12 mouse cellular contexts compared by ENCODE assay signal in the genomic region with DNA sequence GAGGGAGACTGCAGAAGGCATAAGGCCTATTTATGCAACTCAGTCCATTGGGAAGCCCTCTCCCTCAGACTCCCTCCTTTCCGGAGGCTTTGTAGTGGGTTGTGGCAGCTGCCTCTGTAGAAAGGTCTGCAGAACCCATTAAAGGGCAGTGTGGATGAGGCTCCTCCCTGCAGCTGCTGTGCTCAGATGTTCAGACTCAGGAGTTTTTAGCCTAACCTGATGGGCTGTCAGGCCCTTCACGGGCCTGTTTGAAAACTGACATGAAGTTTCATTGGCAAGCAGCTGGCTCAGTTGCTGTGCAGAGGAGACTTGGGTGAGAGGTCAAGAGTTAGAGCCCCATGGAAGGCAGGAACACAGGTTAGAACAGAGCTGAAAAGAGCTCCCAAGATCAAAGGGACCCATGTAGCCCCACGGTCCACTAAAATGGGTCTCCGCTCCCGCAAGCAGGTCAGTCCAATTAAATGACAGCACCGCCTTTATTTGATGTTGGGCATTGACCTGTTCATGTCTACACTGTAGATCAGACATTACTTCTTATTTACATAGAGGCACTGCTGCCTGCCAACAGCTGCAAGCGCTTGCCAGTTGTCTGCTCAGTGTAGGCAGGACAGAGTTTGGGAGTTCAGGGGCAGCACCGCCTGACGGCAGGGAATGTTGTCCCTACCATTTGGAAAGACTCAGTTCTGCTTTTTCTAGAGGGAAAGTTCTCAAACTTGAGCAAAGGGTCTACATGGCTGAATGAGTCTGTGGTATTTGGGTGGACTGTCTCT. TPM values are rescaled to one million over a fixed set of nuclear protein-coding genes. Genes with fewer than 3 reads are reported as not detected.
DNase-seq lines count a peak whose midpoint lies in the region; ATAC-seq and TF ChIP-seq lines count a peak whose summit lies in the region.
"Had no signal": no experiment of that assay in that cellular context is flagged by ENCODE, and none has a peak within 500 bp of the region (broad histone marks: within the 10 kb centered on the region; RNA-seq: fewer than 3 reads in every experiment).

No protein-coding gene starts in this region.

- no peaks in the 10 kb centered on the region for H3K36me3 ChIP-seq in lung, embryonic 15.5 days
- no peaks in the 10 kb centered on the region for H3K36me3 ChIP-seq in limb, embryonic 11.5 days (ENCODE audit: control insufficient read depth, insufficient read depth, low read length)
- H3K36me3 ChIP-seq: forebrain, embryonic 12.5 days had no signal

- H3K27me3 ChIP-seq in lung, embryonic 15.5 days, result no peaks in the 10 kb centered on the region
- no peaks in the 10 kb centered on the region for H3K27me3 ChIP-seq in limb, embryonic 11.5 days (ENCODE audit: control insufficient read depth, insufficient read depth, low read length)
- H3K27me3 ChIP-seq: forebrain, embryonic 12.5 days had no signal

- no peak overlapping the region for H3K27ac ChIP-seq in gastrocnemius, adult 2 months
- peak overlapping the region; percentile 41; the same call in 1 of the 2 replicates for H3K27ac ChIP-seq in lung, embryonic 15.5 days
- peak overlapping the region; percentile 52; the same call in 1 of the 2 replicates for H3K27ac ChIP-seq in limb, embryonic 11.5 days (replicated peaks; ENCODE audit: low read depth, low read length)
- H3K27ac ChIP-seq: forebrain, embryonic 12.5 days had no signal

- WGBS in lung, embryonic 15.5 days, result 58% methylated on average over 9 of the region's 9 CpGs
- WGBS in limb, embryonic 11.5 days, result 65% methylated on average over 9 of the region's 9 CpGs

- ATAC-seq in lung, embryonic 15.5 days (ENCODE audit: borderline replicate concordance, extremely low read depth, low FRiP score, low TSS enrichment), result no peak
- ATAC-seq in limb, embryonic 11.5 days (ENCODE audit: insufficient number of reproducible peaks, low FRiP score, low TSS enrichment, low read depth), result peak; percentile 83

- no peak overlapping the region for H3K4me2 ChIP-seq in lung, embryonic 15.5 days
- no peak overlapping the region for H3K4me2 ChIP-seq in limb, embryonic 11.5 days (ENCODE audit: low read depth, severe bottlenecking)
- H3K4me2 ChIP-seq: forebrain, embryonic 12.5 days had no signal

- H3K9me3 ChIP-seq in lung, embryonic 15.5 days, result no peaks in the 10 kb centered on the region
- H3K9me3 ChIP-seq in limb, embryonic 11.5 days (ENCODE audit: control insufficient read depth, low read length), result no peaks in the 10 kb centered on the region
- H3K9me3 ChIP-seq: forebrain, embryonic 12.5 days had no signal

- peak; percentile 9 for DNase-seq in gastrocnemius, postnatal 14 days
- no peak for DNase-seq in gastrocnemius, adult 2 months
- DNase-seq in lung, postnatal 36 days, result no peak
- peak; percentile 60 for DNase-seq in limb, embryonic 11.5 days (ENCODE audit: low spot score)
- DNase-seq in thymus, postnatal 14 days, result peak; percentile 64
- no peak for DNase-seq in spleen, postnatal 14 days (ENCODE audit: low spot score in 2 of 2)
- DNase-seq in urinary bladder, adult 18-20 months (ENCODE audit: low spot score in 2 of 2), result no peak
- DNase-seq: cerebellum, postnatal 14 days; gastrocnemius, postnatal 36 days; kidney, adult 18-20 months had no signal

- TF ChIP-seq CTCF in gastrocnemius, adult 2 months (IDR thresholded peaks at IDR 0.05), result no peak

- no peak overlapping the region for H3K4me3 ChIP-seq in gastrocnemius, adult 2 months
- H3K4me3 ChIP-seq in lung, embryonic 15.5 days, result no peak overlapping the region
- H3K4me3 ChIP-seq in limb, embryonic 11.5 days (ENCODE audit: low read depth, low read length), result no peak overlapping the region
- H3K4me3 ChIP-seq: forebrain, embryonic 12.5 days had no signal

- H3K4me1 ChIP-seq in lung, embryonic 15.5 days, result peaks cover 10% of the 10 kb centered on the region; the same call in 1 of the 2 replicates
- H3K4me1 ChIP-seq in limb, embryonic 11.5 days (ENCODE audit: control insufficient read depth, insufficient read depth, low read length), result peaks cover 3% of the 10 kb centered on the region; the same call in 1 of the 2 replicates

- intact Hi-C loops in gastrocnemius, postnatal 14 days (cut with DNase I; ENCODE audit: low total_unique reads), result no loop called here
- intact Hi-C loops in gastrocnemius, adult 2 months (cut with DNase I), result no loop called here

- H3K9ac ChIP-seq in lung, embryonic 15.5 days, result no peak overlapping the region
- H3K9ac ChIP-seq in limb, embryonic 11.5 days (ENCODE audit: low read length), result no peak overlapping the region
- H3K9ac ChIP-seq: forebrain, embryonic 12.5 days had no signal

RNA-seq across cellular contexts. Expression of gene Usp46, which starts 53.8 kb away (rescaled TPM):
- total RNA-seq in gastrocnemius, postnatal 14 days (2021), result 10 to 100 TPM; 13.4 to 14.4 TPM
- 10 to 100 TPM; 12.2 to 19.1 TPM for total RNA-seq in gastrocnemius, adult 2 months (2021)
- polyA plus RNA-seq in lung, embryonic 15.5 days (2015; fragmentation: Nextera tagmentation; extraction: Ambion mirVana), result 44.5 and 46.4 TPM in 2 replicates
- polyA plus RNA-seq in limb, embryonic 11.5 days (2014; fragmentation: Nextera tagmentation; extraction: Ambion mirVana), result 48.8 and 50.7 TPM in 2 replicates

Comparison
In these comparisons a context has a peak if more than half of its experiments do, and no peak if none do; other contexts are left out.
1. DNase-seq: peak in gastrocnemius, postnatal 14 days (single experiment), limb, embryonic 11.5 days (single experiment) and thymus, postnatal 14 days (single experiment); none in gastrocnemius, adult 2 months (single experiment), lung, postnatal 36 days (single experiment), spleen, postnatal 14 days (0 of 2) and urinary bladder, adult 18-20 months (0 of 2).